Mouse (Mus musculus): ENCODE data around the gene S100a2.

The S100a2 gene

GRCm38 (mm10) chr3:90615911-90616310, 25.9 kb downstream of the S100a2 start:
- DNase-seq (ENCODE audit: low spot score), result no peak

- DNase-seq (ENCODE audit: low spot score), result no peak
Observed at GRCm38 (mm10) chr3:90617586-90617985, 27.5 kb downstream of the S100a2 start.

GRCm38 (mm10) chr3:90621552-90621951, 31.5 kb downstream of the S100a2 start:
- no peak for DNase-seq (ENCODE audit: low spot score)

- DNase-seq (ENCODE audit: low spot score), result peak; percentile 72
Observed at GRCm38 (mm10) chr3:90623435-90624071, 33.5 kb downstream of the S100a2 start.

GRCm38 (mm10) chr3:90625496-90625895, 35.4 kb downstream of the S100a2 start:
- DNase-seq (ENCODE audit: low spot score), result no peak

- DNase-seq (ENCODE audit: low spot score), result no peak
Observed at GRCm38 (mm10) chr3:90626266-90627021, 36.4 kb downstream of the S100a2 start.

GRCm38 (mm10) chr3:90627366-90627765, 37.3 kb downstream of the S100a2 start:
- DNase-seq (ENCODE audit: low spot score), result no peak

- DNase-seq (ENCODE audit: low spot score), result peak; percentile 59
Observed at GRCm38 (mm10) chr3:90627807-90628206, 37.8 kb downstream of the S100a2 start.

- no peak for DNase-seq (ENCODE audit: low spot score)
Observed at GRCm38 (mm10) chr3:90629298-90629697, 39.3 kb downstream of the S100a2 start.

- DNase-seq (ENCODE audit: low spot score), result no peak
Observed at GRCm38 (mm10) chr3:90631984-90632383, 41.9 kb downstream of the S100a2 start.

- DNase-seq (ENCODE audit: low spot score), result no peak
Observed at GRCm38 (mm10) chr3:90638511-90639275, 48.6 kb downstream of the S100a2 start.

GRCm38 (mm10) chr3:90639511-90640154, 49.6 kb downstream of the S100a2 start:
- DNase-seq (ENCODE audit: low spot score), result no peak

GRCm38 (mm10) chr3:90640981-90641380, 50.9 kb downstream of the S100a2 start:
- DNase-seq (ENCODE audit: low spot score), result no peak
